Mouse (Mus musculus) midbrain, embryonic 10.5 days (tissue): ENCODE data around the gene Tex48. TPM values are rescaled to one million over a fixed set of nuclear protein-coding genes. Genes with fewer than 3 reads are reported as not detected.

Source experiments
- DNase-seq: peaks from one replicate; pipeline ENCODE4 v3.0.0-alpha.2; 2017; ENCODE audit warnings: low spot score
- H3K27ac ChIP-seq: fragments of 300-500 bp; sonication (generic); replicated peaks from 2 replicates; pipeline ENCODE4 v1.5.1; 2016; ENCODE audit warnings: mild to moderate bottlenecking
- H3K27me3 ChIP-seq: fragments of 300-500 bp; sonication (generic); 2 replicates; pipeline ENCODE4 v1.6.1; 2016; ENCODE audit warnings: low read depth, mild to moderate bottlenecking; ENCODE audit not compliant: poor library complexity, severe bottlenecking
- H3K36me3 ChIP-seq: fragments of 300-500 bp; sonication (generic); 2 replicates; pipeline ENCODE4 v1.6.1; 2016; ENCODE audit warnings: mild to moderate bottlenecking, moderate library complexity
- H3K4me1 ChIP-seq: fragments of 300-500 bp; sonication (generic); 2 replicates; pipeline ENCODE4 v1.6.1; 2016
- H3K4me3 ChIP-seq: fragments of 300-500 bp; sonication (generic); 2 replicates; pipeline ENCODE4 v1.5.1; 2016; ENCODE audit warnings: mild to moderate bottlenecking, moderate library complexity
- H3K9me3 ChIP-seq: fragments of 300-500 bp; sonication (generic); replicated peaks from 2 replicates; pipeline ENCODE4 v1.6.1; 2016; ENCODE audit warnings: mild to moderate bottlenecking
- WGBS: fragments of 180-500 bp; shearing (Covaris S2); methylation state at CpG from one replicate; pipeline ENCODE4 v1.1.7; 2016; 5-methylcytosine and 5-hydroxymethylcytosine counted together
- polyA plus RNA-seq: library from polyadenylated mRNA; unstranded; fragments of >200 nt; fragmentation: Nextera tagmentation; extraction: Ambion mirVana; gene quantifications from 2 replicates; pipeline ENCODE4 v1.2.1, GENCODE M21; 2016

Tex48 gene
- not detected in 2 replicates for polyA plus RNA-seq

GRCm38 (mm10) chr4:63622378-63622835 lies at the start of gene Tex48:
Gene Tex48, minus strand, starts transcription at chr4:63622428.
- H3K27me3 ChIP-seq: no peaks in the 10 kb centered on the region
- no peaks in the 10 kb centered on the region for H3K4me1 ChIP-seq
- H3K4me3 ChIP-seq: no peak within 1 kb of the TSS
- no peaks in the 10 kb centered on the region for H3K9me3 ChIP-seq
- WGBS: 66% methylated on average over 5 of the region's 5 CpGs
- DNase-seq: peak; percentile 38
- H3K27ac ChIP-seq: no peak within 1 kb of the TSS
- no peaks in the 10 kb centered on the region for H3K36me3 ChIP-seq

GRCm38 (mm10) chr4:63668255-63668654 lies 46.0 kb upstream of the Tex48 start:
- no peak overlapping the region for H3K4me3 ChIP-seq
- no peak for DNase-seq
- no peaks in the 10 kb centered on the region for H3K4me1 ChIP-seq
- no peaks in the 10 kb centered on the region for H3K36me3 ChIP-seq
- H3K9me3 ChIP-seq: no peaks in the 10 kb centered on the region
- no peak overlapping the region for H3K27ac ChIP-seq
- H3K27me3 ChIP-seq: no peaks in the 10 kb centered on the region
- 82% methylated on average over 4 of the region's 4 CpGs for WGBS

- Histone ChIP-seq H3K27me3 (no peaks in the 10 kb centered on the region), H3K4me1 (peaks cover 6% of the 10 kb centered on the region; the same call in 1 of the 2 replicates), H3K4me3 (no peak overlapping the region), H3K9me3 (no peaks in the 10 kb centered on the region), H3K27ac (no peak overlapping the region), H3K36me3 (no peaks in the 10 kb centered on the region)
- WGBS: 85% methylated on average over 7 of the region's 7 CpGs
- no peak for DNase-seq
These were observed 43.5 kb upstream of the Tex48 start for GRCm38 (mm10) chr4:63665738-63666137.

- H3K36me3 ChIP-seq: no peaks in the 10 kb centered on the region
- no peak within 1 kb of the TSS for H3K27ac ChIP-seq
- H3K9me3 ChIP-seq: no peaks in the 10 kb centered on the region
- peak; percentile 16 for DNase-seq
- H3K27me3 ChIP-seq: peaks cover 4% of the 10 kb centered on the region; the same call in 1 of the 2 replicates
- H3K4me1 ChIP-seq: peaks cover 6% of the 10 kb centered on the region; the same call in 1 of the 2 replicates
- no peak within 1 kb of the TSS for H3K4me3 ChIP-seq
- 85% methylated on average over 6 of the region's 6 CpGs for WGBS
These were observed 41.1 kb upstream of the Tex48 start, which contains the start of gene Gm11214 for GRCm38 (mm10) chr4:63663279-63663678. Gene Gm11214, minus strand, starts transcription at chr4:63663379.

GRCm38 (mm10) chr4:63661857-63662256 lies 39.6 kb upstream of the Tex48 start:
- peaks cover 6% of the 10 kb centered on the region; the same call in 1 of the 2 replicates for H3K4me1 ChIP-seq
- 71% methylated on average over 1 of the region's 1 CpGs for WGBS
- no peak for DNase-seq

GRCm38 (mm10) chr4:63661426-63661825 lies 39.2 kb upstream of the Tex48 start:
- no peaks in the 10 kb centered on the region for H3K9me3 ChIP-seq
- no peak for DNase-seq
- peaks cover 8% of the 10 kb centered on the region; the same call in 1 of the 2 replicates for H3K27me3 ChIP-seq
- 51% methylated on average over 1 of the region's 1 CpGs for WGBS
- peaks cover 6% of the 10 kb centered on the region; the same call in 1 of the 2 replicates for H3K4me1 ChIP-seq
- H3K4me3 ChIP-seq: no peak overlapping the region
- no peak overlapping the region for H3K27ac ChIP-seq
- no peaks in the 10 kb centered on the region for H3K36me3 ChIP-seq

More at GRCm38 (mm10) chr4:63661857-63662256, 39.6 kb upstream of the Tex48 start:
- H3K27ac ChIP-seq: no peak overlapping the region
- H3K36me3 ChIP-seq: no peaks in the 10 kb centered on the region
- peaks cover 8% of the 10 kb centered on the region; the same call in 1 of the 2 replicates for H3K27me3 ChIP-seq
- H3K4me3 ChIP-seq: no peak overlapping the region
- no peaks in the 10 kb centered on the region for H3K9me3 ChIP-seq

GRCm38 (mm10) chr4:63659775-63660174 lies 37.5 kb upstream of the Tex48 start:
- H3K36me3 ChIP-seq: no peaks in the 10 kb centered on the region
- no peak for DNase-seq
- peaks cover 6% of the 10 kb centered on the region; the same call in 1 of the 2 replicates for H3K4me1 ChIP-seq
- WGBS: 88% methylated on average over 1 of the region's 1 CpGs
- no peaks in the 10 kb centered on the region for H3K9me3 ChIP-seq
- H3K27me3 ChIP-seq: peaks cover 8% of the 10 kb centered on the region; the same call in 1 of the 2 replicates
- no peak overlapping the region for H3K27ac ChIP-seq
- H3K4me3 ChIP-seq: no peak overlapping the region

GRCm38 (mm10) chr4:63659086-63659485 lies 36.9 kb upstream of the Tex48 start:
- 38% methylated on average over 4 of the region's 4 CpGs for WGBS
- H3K27me3 ChIP-seq: peaks cover 8% of the 10 kb centered on the region; the same call in 1 of the 2 replicates
- peaks cover 6% of the 10 kb centered on the region; the same call in 1 of the 2 replicates for H3K4me1 ChIP-seq
- no peaks in the 10 kb centered on the region for H3K36me3 ChIP-seq
- H3K9me3 ChIP-seq: no peaks in the 10 kb centered on the region
- no peak for DNase-seq
- no peak overlapping the region for H3K27ac ChIP-seq
- no peak overlapping the region for H3K4me3 ChIP-seq

GRCm38 (mm10) chr4:63654381-63654780 lies 32.2 kb upstream of the Tex48 start:
- no peaks in the 10 kb centered on the region for H3K9me3 ChIP-seq
- no peaks in the 10 kb centered on the region for H3K36me3 ChIP-seq
- DNase-seq: no peak
- H3K4me3 ChIP-seq: no peak overlapping the region
- 86% methylated on average over 1 of the region's 1 CpGs for whole genome bisulfite sequencing
- H3K27ac ChIP-seq: no peak overlapping the region
- H3K4me1 ChIP-seq: no peaks in the 10 kb centered on the region
- H3K27me3 ChIP-seq: 0 out of 2 replicates have a peak, but pooled peaks cover 4% of the 10 kb centered on the region

GRCm38 (mm10) chr4:63643956-63644726 lies 21.9 kb upstream of the Tex48 start:
- no peak overlapping the region for H3K4me3 ChIP-seq
- no peaks in the 10 kb centered on the region for H3K9me3 ChIP-seq
- H3K27me3 ChIP-seq: no peaks in the 10 kb centered on the region
- no peaks in the 10 kb centered on the region for H3K4me1 ChIP-seq
- no peak overlapping the region for H3K27ac ChIP-seq
- no peak for DNase-seq
- H3K36me3 ChIP-seq: no peaks in the 10 kb centered on the region

- 87% methylated on average over 2 of the region's 2 CpGs for WGBS
- H3K9me3 ChIP-seq: no peaks in the 10 kb centered on the region
- H3K27ac ChIP-seq: no peak overlapping the region
These were observed 17.6 kb upstream of the Tex48 start for GRCm38 (mm10) chr4:63639842-63640241.

GRCm38 (mm10) chr4:63638603-63639002 lies 16.4 kb upstream of the Tex48 start:
- no peak overlapping the region for H3K27ac ChIP-seq
- no peaks in the 10 kb centered on the region for H3K36me3 ChIP-seq
- DNase-seq: no peak
- WGBS: 81% methylated on average over 1 of the region's 1 CpGs
- no peak overlapping the region for H3K4me3 ChIP-seq
- no peaks in the 10 kb centered on the region for H3K9me3 ChIP-seq
- H3K27me3 ChIP-seq: no peaks in the 10 kb centered on the region
- H3K4me1 ChIP-seq: no peaks in the 10 kb centered on the region

More at GRCm38 (mm10) chr4:63639842-63640241, 17.6 kb upstream of the Tex48 start:
- H3K4me1 ChIP-seq: no peaks in the 10 kb centered on the region
- H3K27me3 ChIP-seq: no peaks in the 10 kb centered on the region
- no peaks in the 10 kb centered on the region for H3K36me3 ChIP-seq
- DNase-seq: no peak
- no peak overlapping the region for H3K4me3 ChIP-seq

- H3K9me3 ChIP-seq: no peaks in the 10 kb centered on the region
- no peak overlapping the region for H3K4me3 ChIP-seq
- 91% methylated on average over 2 of the region's 2 CpGs for WGBS
- H3K27ac ChIP-seq: no peak overlapping the region
- H3K36me3 ChIP-seq: no peaks in the 10 kb centered on the region
- H3K4me1 ChIP-seq: no peaks in the 10 kb centered on the region
- no peaks in the 10 kb centered on the region for H3K27me3 ChIP-seq
- no peak for DNase-seq
These were observed 11.0 kb upstream of the Tex48 start for GRCm38 (mm10) chr4:63633181-63633580.
